Mouse (Mus musculus) hindbrain, embryonic 12.5 days (tissue): ENCODE measurements at regions not wholly inside any gene's neighbourhood (a gene's known extent, or its start where the extent isn't known, plus 50 kb on each side); places are given as distances from the start of the nearest gene placed in this dataset.
"Not testable (repeated sequence)": the region's sequence is repeated elsewhere in the genome, so short reads cannot be mapped to it uniquely, and the experiment has no call there.

ENCODE experiments used
- ATAC-seq: fragments of 200-750 bp; cut with Nextera tagmentation; 2 replicates; pipeline ENCODE4 v1.8.0; 2017; ENCODE audit warnings: moderate TSS enrichment; ENCODE audit not compliant: low FRiP score
- H3K27ac ChIP-seq: fragments of 300-500 bp; sonication (generic); 2 replicates; pipeline ENCODE4 v1.5.1; 2016; ENCODE audit warnings: mild to moderate bottlenecking
- H3K27me3 ChIP-seq: fragments of 300-500 bp; sonication (generic); 2 replicates; pipeline ENCODE4 v1.6.1; 2016; ENCODE audit warnings: mild to moderate bottlenecking
- H3K36me3 ChIP-seq: fragments of 300-500 bp; sonication (generic); 2 replicates; pipeline ENCODE4 v1.6.1; 2016; ENCODE audit warnings: mild to moderate bottlenecking
- H3K4me1 ChIP-seq: fragments of 300-500 bp; sonication (generic); 2 replicates; pipeline ENCODE4 v1.6.1; 2016
- H3K4me2 ChIP-seq: fragments of 300-500 bp; sonication (generic); replicated peaks from 2 replicates; pipeline ENCODE4 v1.6.1; 2016; ENCODE audit warnings: mild to moderate bottlenecking
- H3K4me3 ChIP-seq: fragments of 300-500 bp; sonication (generic); 2 replicates; pipeline ENCODE4 v1.5.1; 2016; ENCODE audit warnings: mild to moderate bottlenecking
- H3K9ac ChIP-seq: fragments of 300-500 bp; sonication (generic); 2 replicates; pipeline ENCODE4 v1.6.1; 2016; ENCODE audit warnings: mild to moderate bottlenecking, moderate library complexity
- H3K9me3 ChIP-seq: fragments of 300-500 bp; sonication (generic); replicated peaks from 2 replicates; pipeline ENCODE4 v1.6.1; 2016; ENCODE audit warnings: mild to moderate bottlenecking
- WGBS: fragments of 180-500 bp; shearing (Covaris S2); methylation state at CpG from one replicate; pipeline ENCODE4 v1.1.7; 2016; 5-methylcytosine and 5-hydroxymethylcytosine counted together

DNA sequence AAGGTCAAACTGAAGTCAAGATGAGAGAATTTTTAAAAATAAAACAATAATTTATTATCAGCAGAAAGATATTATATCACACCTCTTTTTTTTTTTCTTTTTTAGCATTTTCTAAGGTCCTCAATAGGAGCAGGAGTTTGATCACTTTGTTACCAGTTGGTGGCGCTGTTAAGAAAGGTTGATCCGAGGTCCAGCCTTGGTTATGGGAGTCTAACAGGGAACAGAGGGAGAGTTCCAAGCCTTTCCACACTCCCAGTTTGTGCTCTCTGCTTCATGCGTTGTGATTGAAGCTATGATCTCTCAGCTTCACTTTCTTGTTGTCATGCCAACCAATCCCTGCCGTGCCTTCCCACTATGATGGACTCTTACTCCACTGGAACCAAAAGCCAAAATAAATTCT, 83.8 kb downstream of the Fam174a start:
- H3K9me3 ChIP-seq, result no peaks in the 10 kb centered on the region
- no peak overlapping the region for H3K27ac ChIP-seq
- ATAC-seq, result no peak
- H3K36me3 ChIP-seq, result no peaks in the 10 kb centered on the region
- H3K4me1 ChIP-seq, result no peaks in the 10 kb centered on the region
- no peak overlapping the region for H3K4me3 ChIP-seq
- no peaks in the 10 kb centered on the region for H3K27me3 ChIP-seq
- H3K4me2 ChIP-seq, result no peak overlapping the region
- WGBS, result 43% methylated on average over 4 of the region's 4 CpGs
- no peak overlapping the region for H3K9ac ChIP-seq

DNA sequence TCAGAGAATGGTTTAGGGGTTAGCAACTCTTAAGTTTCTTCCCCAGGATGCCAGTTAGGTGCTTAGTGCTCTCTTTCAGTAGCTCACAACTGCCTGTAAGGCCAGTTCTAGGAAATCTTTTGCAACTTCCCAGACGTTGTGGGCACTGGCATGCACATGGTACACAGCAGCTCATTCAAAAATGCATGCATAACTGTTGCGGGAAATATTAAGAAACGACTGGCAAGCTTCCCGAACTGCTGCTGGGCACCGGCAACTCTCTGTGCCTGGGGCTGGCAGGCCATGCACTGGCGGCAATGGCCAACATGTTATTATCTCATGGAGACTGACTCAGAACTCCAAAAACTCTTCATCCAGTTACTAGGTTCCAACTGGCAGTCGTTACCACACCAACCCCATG, 86.3 kb downstream of the Fam174a start:
- Histone ChIP-seq H3K9ac (no peak overlapping the region), H3K4me3 (no peak overlapping the region), H3K4me1 (no peaks in the 10 kb centered on the region), H3K27me3 (no peaks in the 10 kb centered on the region), H3K36me3 (no peaks in the 10 kb centered on the region), H3K27ac (no peak overlapping the region), H3K4me2 (no peak overlapping the region), H3K9me3 (no peaks in the 10 kb centered on the region)
- WGBS, result 89% methylated on average over 7 of the region's 7 CpGs
- ATAC-seq, result no peak

DNA sequence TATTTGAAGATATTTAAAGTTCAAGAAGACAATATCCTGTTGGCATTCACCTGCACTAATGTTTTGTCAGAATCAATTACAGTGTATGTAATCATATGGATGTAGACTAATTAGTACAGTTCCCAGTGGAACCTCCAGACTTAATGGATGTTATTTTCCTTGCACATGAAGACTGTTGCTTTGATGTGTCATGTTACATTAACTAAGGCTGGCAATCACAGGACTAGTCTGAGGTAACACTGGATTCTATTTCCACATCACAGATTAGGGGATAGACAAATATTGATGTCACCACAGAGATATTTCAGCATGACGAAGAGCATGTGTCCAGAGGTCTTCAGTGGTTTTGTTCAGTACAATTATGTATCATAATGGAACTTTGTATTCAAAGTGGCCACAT, 108.8 kb downstream of the Fam174a start:
- WGBS, result 66% methylated on average over 1 of the region's 1 CpGs
- no peak for ATAC-seq
- Histone ChIP-seq H3K9ac (no peak overlapping the region), H3K9me3 (no peaks in the 10 kb centered on the region), H3K4me3 (no peak overlapping the region), H3K27ac (no peak overlapping the region), H3K27me3 (no peaks in the 10 kb centered on the region), H3K36me3 (no peaks in the 10 kb centered on the region), H3K4me1 (no peaks in the 10 kb centered on the region), H3K4me2 (no peak overlapping the region)

DNA sequence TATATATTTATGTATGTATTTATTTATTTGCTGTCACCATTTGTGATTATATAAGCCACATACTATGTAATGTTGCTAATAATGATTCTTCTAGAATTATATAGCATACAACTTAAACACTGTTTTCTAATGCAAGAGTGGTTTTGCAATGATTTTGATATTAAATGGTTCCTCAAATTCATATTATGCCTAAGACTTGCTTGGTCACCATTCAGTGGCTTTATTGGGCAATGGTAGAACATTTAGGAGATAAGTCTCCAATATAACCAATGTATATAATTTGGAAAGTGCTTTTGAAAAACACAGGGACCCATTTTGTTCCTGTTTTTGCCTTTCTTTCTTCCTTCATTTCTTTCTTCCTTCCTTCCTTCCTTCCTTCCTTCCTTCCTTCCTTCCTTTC, 112.0 kb downstream of the Fam174a start:
- H3K4me1 ChIP-seq, result no peaks in the 10 kb centered on the region
- no peak overlapping the region for H3K27ac ChIP-seq
- H3K36me3 ChIP-seq, result no peaks in the 10 kb centered on the region
- ATAC-seq, result no peak
- H3K4me2 ChIP-seq, result no peak overlapping the region
- H3K9ac ChIP-seq, result no peak overlapping the region
- H3K4me3 ChIP-seq, result no peak overlapping the region
- no peaks in the 10 kb centered on the region for H3K9me3 ChIP-seq
- H3K27me3 ChIP-seq, result no peaks in the 10 kb centered on the region

DNA sequence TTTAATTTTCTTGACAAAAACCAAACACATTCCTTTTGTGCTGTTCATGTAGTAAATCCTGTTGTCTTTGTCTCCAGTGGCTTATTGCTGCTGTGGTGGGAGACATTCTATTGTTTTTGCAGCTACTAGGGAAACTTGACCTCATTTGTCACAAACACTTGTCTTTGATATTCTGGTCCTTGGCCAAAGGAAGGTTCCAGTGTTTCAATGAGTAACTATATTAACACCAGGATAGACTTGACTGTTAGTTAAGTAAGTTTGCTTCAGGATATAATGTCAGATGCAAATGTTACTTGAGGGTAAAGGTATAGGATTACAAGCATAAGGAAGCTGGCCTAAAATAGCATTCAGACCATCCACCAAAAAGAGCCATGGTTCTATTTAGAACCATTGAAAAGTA, 123.7 kb downstream of the Fam174a start:
- Histone ChIP-seq H3K36me3 (no peaks in the 10 kb centered on the region), H3K4me1 (no peaks in the 10 kb centered on the region), H3K9me3 (no peaks in the 10 kb centered on the region), H3K9ac (no peak overlapping the region), H3K27me3 (no peaks in the 10 kb centered on the region), H3K4me2 (no peak overlapping the region), H3K4me3 (no peak overlapping the region), H3K27ac (no peak overlapping the region)
- no peak for ATAC-seq

DNA sequence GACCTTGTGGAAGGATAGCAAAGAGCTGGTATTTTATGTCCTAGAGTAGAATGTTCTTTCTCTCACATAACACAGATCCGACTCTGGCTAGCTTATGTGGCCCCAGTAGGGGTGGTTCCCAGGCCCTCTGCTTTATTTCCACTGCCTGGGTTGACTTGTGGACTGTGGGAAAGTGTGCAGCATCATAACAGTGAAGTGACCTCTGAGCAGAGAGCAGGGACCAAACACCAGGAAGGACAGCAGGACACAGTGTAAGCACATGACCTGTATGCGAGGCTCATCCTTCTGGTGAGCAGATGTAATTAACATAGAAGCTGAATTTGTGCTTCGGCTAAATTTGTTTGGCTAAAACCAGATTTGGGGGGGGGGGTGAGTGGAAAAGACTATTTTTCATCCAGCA, 132.1 kb downstream of the Fam174a start:
- 71% methylated on average over 3 of the region's 3 CpGs for WGBS

DNA sequence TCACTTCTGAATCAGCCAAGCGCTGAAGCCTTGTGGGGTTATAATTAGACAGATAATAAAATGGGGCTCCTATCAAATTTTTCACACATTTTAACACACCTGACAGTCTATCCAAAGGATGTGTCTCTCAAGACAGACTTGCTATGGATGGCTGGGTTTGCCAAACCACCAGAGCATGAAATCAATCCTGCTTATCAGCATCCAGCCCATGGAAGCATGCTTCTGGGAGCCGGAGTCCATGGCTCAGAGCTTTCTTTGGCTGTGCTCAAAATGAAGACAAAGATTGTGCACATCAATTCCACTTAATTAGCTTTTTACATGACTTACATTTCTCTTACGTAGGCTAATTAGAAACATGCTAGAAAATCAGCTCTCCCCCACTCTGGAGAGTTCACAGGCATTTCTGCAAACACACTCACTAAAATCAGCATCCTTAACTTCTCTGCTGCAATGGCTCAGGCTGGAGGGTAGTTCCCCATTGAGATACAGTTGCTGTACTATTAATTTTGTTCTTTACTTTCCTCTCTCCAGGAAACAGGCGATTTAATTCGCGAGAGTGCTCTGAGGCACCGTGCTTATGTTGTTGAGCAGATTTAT, 135.6 kb downstream of the Fam174a start:
- Histone ChIP-seq H3K27me3 (no peaks in the 10 kb centered on the region), H3K9me3 (no peaks in the 10 kb centered on the region), H3K4me3 (no peak overlapping the region), H3K9ac (no peak overlapping the region), H3K36me3 (no peaks in the 10 kb centered on the region), H3K27ac (no peak overlapping the region), H3K4me1 (no peaks in the 10 kb centered on the region), H3K4me2 (no peak overlapping the region)
- WGBS, result 80% methylated on average over 7 of the region's 7 CpGs
- ATAC-seq, result peak; percentile 60; the same call in 1 of the 2 replicates

More for the DNA sequence above, 132.1 kb downstream of the Fam174a start:
- ATAC-seq, result no peak
- Histone ChIP-seq H3K4me2 (no peak overlapping the region), H3K27ac (no peak overlapping the region), H3K27me3 (no peaks in the 10 kb centered on the region), H3K4me3 (no peak overlapping the region), H3K36me3 (no peaks in the 10 kb centered on the region), H3K4me1 (no peaks in the 10 kb centered on the region), H3K9ac (no peak overlapping the region), H3K9me3 (no peaks in the 10 kb centered on the region)

DNA sequence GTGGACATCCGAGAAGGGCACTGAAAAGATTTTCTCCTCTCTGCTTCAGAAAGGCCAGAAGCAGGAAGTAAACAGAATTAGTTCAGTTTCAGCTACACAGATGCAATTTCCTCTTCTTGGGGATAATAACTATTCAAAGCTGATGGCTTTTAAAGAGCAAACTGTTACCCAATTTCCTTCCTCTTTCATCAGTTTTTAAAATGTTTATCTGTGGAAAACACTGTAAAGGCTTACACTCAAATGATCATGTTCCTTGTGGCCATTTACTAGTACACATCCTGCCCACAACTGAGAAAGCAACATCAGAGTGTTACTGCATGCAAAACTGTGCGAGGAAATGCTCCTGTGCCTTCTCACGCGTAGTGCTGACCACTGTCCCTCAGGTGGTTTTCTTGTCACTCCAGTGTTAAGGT, 137.5 kb downstream of the Fam174a start:
- Histone ChIP-seq H3K9me3 (no peaks in the 10 kb centered on the region), H3K27ac (no peak overlapping the region), H3K27me3 (no peaks in the 10 kb centered on the region), H3K9ac (no peak overlapping the region), H3K4me1 (no peaks in the 10 kb centered on the region), H3K36me3 (no peaks in the 10 kb centered on the region), H3K4me2 (no peak overlapping the region), H3K4me3 (no peak overlapping the region)
- WGBS, result 88% methylated on average over 4 of the region's 4 CpGs
- no peak for ATAC-seq

DNA sequence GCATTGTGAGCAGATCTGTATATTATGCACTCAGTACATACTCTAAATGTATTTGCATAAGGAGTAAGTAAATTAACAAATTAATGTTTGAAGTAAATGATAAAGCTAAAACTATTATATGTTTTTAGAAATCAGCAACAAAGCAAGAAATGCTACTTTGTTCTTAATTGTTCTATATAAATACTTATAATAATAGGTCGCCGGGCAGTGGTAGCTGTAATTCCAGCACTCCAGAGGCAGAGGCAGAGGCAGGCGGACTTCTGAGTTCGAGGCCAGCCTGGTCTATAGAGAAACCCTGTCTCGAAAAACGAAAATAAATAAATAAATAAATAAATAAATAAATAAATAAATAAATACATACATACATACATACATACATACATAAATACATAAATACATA, 138.3 kb downstream of the Fam174a start:
- not testable (repeated sequence) for H3K36me3 ChIP-seq, H3K4me2 ChIP-seq, H3K27ac ChIP-seq, H3K9ac ChIP-seq, H3K27me3 ChIP-seq, H3K9me3 ChIP-seq, H3K4me1 ChIP-seq, H3K4me3 ChIP-seq
- 79% methylated on average over 6 of the region's 6 CpGs for WGBS
- ATAC-seq, result 0 out of 2 replicates have a peak, but pooled peaks have one; percentile 68

DNA sequence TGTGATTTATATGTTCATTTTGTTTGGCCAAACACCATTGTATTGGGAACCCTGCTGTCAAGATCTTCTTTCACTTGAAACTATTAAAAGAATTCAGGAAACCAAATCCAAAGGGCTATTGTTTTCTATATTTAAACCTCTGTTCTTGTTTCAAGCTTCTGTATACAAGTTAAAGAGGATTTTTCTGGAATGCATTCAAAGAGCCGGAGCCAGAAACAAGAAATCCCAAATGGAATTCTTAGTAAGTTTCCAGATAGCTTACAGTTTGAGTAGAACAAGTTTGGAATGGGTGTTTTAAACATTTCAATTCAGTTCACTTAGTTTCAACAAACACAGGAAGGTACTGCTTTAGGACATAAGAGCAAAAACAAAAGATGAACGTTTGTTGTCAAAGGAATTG, 140.8 kb downstream of the Fam174a start:
- Histone ChIP-seq H3K4me3 (no peak overlapping the region), H3K36me3 (no peaks in the 10 kb centered on the region), H3K9me3 (no peaks in the 10 kb centered on the region), H3K4me1 (no peaks in the 10 kb centered on the region), H3K9ac (no peak overlapping the region), H3K27ac (no peak overlapping the region), H3K27me3 (no peaks in the 10 kb centered on the region), H3K4me2 (no peak overlapping the region)
- WGBS, result 60% methylated on average over 2 of the region's 2 CpGs
- ATAC-seq, result no peak

DNA sequence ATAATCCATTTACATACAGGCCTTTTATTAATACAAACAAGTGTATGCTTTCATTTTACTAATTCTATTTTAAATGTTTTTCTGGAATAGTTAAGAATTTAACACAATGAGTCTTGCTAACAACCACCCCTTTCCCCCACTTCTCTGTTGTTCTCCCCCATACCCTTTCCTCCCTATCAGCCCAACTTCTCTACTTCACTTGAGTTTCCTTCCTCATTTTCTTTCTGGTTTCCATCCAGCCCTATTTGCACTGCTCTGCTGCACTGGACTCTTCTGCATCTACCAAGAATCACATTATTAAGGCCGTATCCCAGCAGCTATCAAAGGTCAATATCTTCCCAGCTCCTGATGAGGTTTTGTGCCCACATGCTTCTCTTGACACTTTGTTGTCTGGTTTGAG, 145.9 kb downstream of the Fam174a start:
- no peak overlapping the region for H3K4me3 ChIP-seq
- no peak overlapping the region for H3K27ac ChIP-seq
- H3K27me3 ChIP-seq, result no peaks in the 10 kb centered on the region
- H3K9me3 ChIP-seq, result no peaks in the 10 kb centered on the region
- no peaks in the 10 kb centered on the region for H3K4me1 ChIP-seq
- H3K4me2 ChIP-seq, result no peak overlapping the region
- no peak overlapping the region for H3K9ac ChIP-seq
- H3K36me3 ChIP-seq, result no peaks in the 10 kb centered on the region
- no peak for ATAC-seq
- WGBS, result 96% methylated on average over 1 of the region's 1 CpGs

DNA sequence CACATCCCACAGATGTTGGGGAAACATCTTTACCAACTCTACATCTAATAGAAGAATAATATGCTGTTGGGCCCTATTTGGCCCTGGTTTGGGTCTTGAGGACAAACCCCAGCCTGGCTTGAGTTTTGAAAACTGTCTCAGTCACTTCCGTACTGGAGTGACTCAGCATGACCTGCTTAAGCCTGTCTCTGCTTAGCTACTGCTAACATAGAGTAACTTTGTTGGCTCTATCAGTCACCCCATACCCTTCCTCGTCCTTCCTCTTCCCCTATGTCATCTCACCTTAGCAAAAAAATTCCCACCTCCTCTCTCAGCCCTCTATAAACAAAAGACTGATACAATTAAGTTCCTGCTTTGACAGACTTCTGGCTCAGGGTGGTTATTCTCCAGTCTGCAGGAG, 154.7 kb downstream of the Fam174a start:
- 65% methylated on average over 2 of the region's 2 CpGs for WGBS

DNA sequence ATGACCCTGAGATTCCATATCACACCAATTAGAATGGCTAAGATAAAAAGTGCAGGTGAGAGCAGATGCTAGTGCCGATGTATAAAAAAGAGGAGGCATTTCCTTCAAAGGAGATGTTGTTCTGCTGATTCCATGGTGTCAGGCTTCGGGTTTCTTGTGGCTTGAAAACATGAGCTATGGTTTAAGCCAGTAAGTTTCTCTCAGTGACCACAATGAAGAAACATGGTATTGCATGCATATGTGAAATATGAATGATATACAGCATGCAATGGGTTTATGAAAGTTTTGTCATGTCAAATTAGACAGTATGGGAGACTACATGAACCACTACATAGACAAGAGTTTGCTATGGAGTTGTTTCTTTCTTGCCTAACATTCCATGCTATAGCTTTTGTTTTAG, 155.3 kb downstream of the Fam174a start:
- no peak overlapping the region for H3K4me2 ChIP-seq
- 82% methylated on average over 2 of the region's 2 CpGs for WGBS
- ATAC-seq, result no peak
- no peaks in the 10 kb centered on the region for H3K4me1 ChIP-seq
- no peak overlapping the region for H3K4me3 ChIP-seq
- H3K36me3 ChIP-seq, result no peaks in the 10 kb centered on the region
- no peaks in the 10 kb centered on the region for H3K9me3 ChIP-seq
- H3K27me3 ChIP-seq, result no peaks in the 10 kb centered on the region
- H3K27ac ChIP-seq, result no peak overlapping the region
- H3K9ac ChIP-seq, result no peak overlapping the region

More for the DNA sequence above, 154.7 kb downstream of the Fam174a start:
- H3K9me3 ChIP-seq, result no peaks in the 10 kb centered on the region
- H3K4me2 ChIP-seq, result no peak overlapping the region
- H3K27ac ChIP-seq, result no peak overlapping the region
- H3K4me1 ChIP-seq, result no peaks in the 10 kb centered on the region
- H3K27me3 ChIP-seq, result no peaks in the 10 kb centered on the region
- ATAC-seq, result no peak
- no peaks in the 10 kb centered on the region for H3K36me3 ChIP-seq
- H3K4me3 ChIP-seq, result no peak overlapping the region
- no peak overlapping the region for H3K9ac ChIP-seq
